Mouse (Mus musculus) heart, embryonic 14.5 days (tissue): ENCODE results near the gene Gss. TPM values are rescaled to one million over a fixed set of nuclear protein-coding genes. Genes with fewer than 3 reads are reported as not detected.

Experiments
- ATAC-seq: fragments of 200-750 bp; cut with Nextera tagmentation; 2 replicates; pipeline ENCODE4 v1.8.0; 2017; ENCODE audit warnings: low read depth, moderate TSS enrichment; ENCODE audit not compliant: insufficient number of reproducible peaks, insufficient read depth, low FRiP score
- H3K27ac ChIP-seq, 2 experiments: fragments of 200-500 bp in 1 of 2; fragments of 300-500 bp in 1 of 2; sonication (generic) in 1 of 2; replicated peaks in 1 of 2; 2 replicates each; pipeline ENCODE4 v1.5.1; 2012 to 2014; ENCODE audit warnings: low read depth in 2 of 2, low read length in 2 of 2, control low read depth in 1 of 2, mild to moderate bottlenecking in 1 of 2, mixed read lengths in 1 of 2; ENCODE audit not compliant: control insufficient read depth in 1 of 2, insufficient read depth in 1 of 2
- H3K27me3 ChIP-seq: fragments of 300-500 bp; sonication (generic); 2 replicates; pipeline ENCODE4 v1.6.1; 2014; ENCODE audit warnings: mild to moderate bottlenecking, low read length, control low read depth; ENCODE audit not compliant: control insufficient read depth, insufficient read depth
- H3K36me3 ChIP-seq: fragments of 300-500 bp; sonication (generic); 2 replicates; pipeline ENCODE4 v1.6.1; 2014; ENCODE audit warnings: mild to moderate bottlenecking, control low read depth, low read length, mixed read lengths; ENCODE audit not compliant: control insufficient read depth, insufficient read depth
- H3K4me1 ChIP-seq, 2 experiments: fragments of 200-500 bp in 1 of 2; fragments of 300-500 bp in 1 of 2; sonication (generic) in 1 of 2; 2 replicates each; pipeline ENCODE4 v1.6.1; 2012 to 2014; ENCODE audit warnings: low read length in 2 of 2, control low read depth in 1 of 2, mixed read lengths in 1 of 2; ENCODE audit not compliant: control insufficient read depth in 2 of 2, insufficient read depth in 2 of 2
- H3K4me2 ChIP-seq: fragments of 300-500 bp; sonication (generic); 2 replicates; pipeline ENCODE4 v1.6.1; 2014; ENCODE audit warnings: mild to moderate bottlenecking, low read length
- H3K4me3 ChIP-seq, 2 experiments: fragments of 200-500 bp in 1 of 2; fragments of 300-500 bp in 1 of 2; sonication (generic) in 1 of 2; 2 replicates each; pipeline ENCODE4 v1.5.1; 2012 to 2014; ENCODE audit warnings: low read length in 2 of 2, mild to moderate bottlenecking in 2 of 2, control low read depth in 1 of 2, low read depth in 1 of 2, moderate library complexity in 1 of 2; ENCODE audit not compliant: control insufficient read depth in 1 of 2, insufficient read depth in 1 of 2
- H3K9ac ChIP-seq: fragments of 300-500 bp; sonication (generic); 2 replicates; pipeline ENCODE4 v1.6.1; 2014; ENCODE audit warnings: mild to moderate bottlenecking, low read length
- H3K9me3 ChIP-seq: fragments of 300-500 bp; sonication (generic); 2 replicates; pipeline ENCODE4 v1.6.1; 2016; ENCODE audit warnings: low read length, control low read depth; ENCODE audit not compliant: control insufficient read depth
- WGBS: fragments of 180-500 bp; shearing (Covaris S2); extraction: QIAGEN DNeasy Blood & Tissue Kit; methylation state at CpG from one replicate; pipeline ENCODE4 v1.1.7; 2014; 5-methylcytosine and 5-hydroxymethylcytosine counted together
- polyA plus RNA-seq: library from polyadenylated mRNA; unstranded; fragments of >200 nt; fragmentation: Nextera tagmentation; extraction: Ambion mirVana; gene quantifications from 2 replicates; pipeline ENCODE4 v1.2.1, GENCODE M21; 2014

Gene Gss
- polyA plus RNA-seq, 1 experiment from 2014 or later, result 22.2 TPM

- 16% methylated on average over 10 of the region's 10 CpGs for WGBS
- H3K36me3 ChIP-seq, result no peaks in the 10 kb centered on the region
- H3K9ac ChIP-seq, result peak overlapping the region; percentile 50
- H3K4me2 ChIP-seq, result peak overlapping the region; percentile 48
- H3K4me3 ChIP-seq, result no peak overlapping the region
- peak; percentile 41 for ATAC-seq
- H3K27ac ChIP-seq, result peak overlapping the region; percentile 88 to 94
- peaks cover 28 to 35% of the 10 kb centered on the region in 2 experiments for H3K4me1 ChIP-seq
- no peaks in the 10 kb centered on the region for H3K9me3 ChIP-seq
- no peaks in the 10 kb centered on the region for H3K27me3 ChIP-seq
Measured at GRCm38 (mm10) chr2:155604560-155605235, 12.1 kb upstream of the Gss start.

- no peak; the same call in 1 of the 2 replicates for ATAC-seq
- Histone ChIP-seq H3K9me3 (no peaks in the 10 kb centered on the region), H3K4me2 (no peak overlapping the region), H3K27me3 (no peaks in the 10 kb centered on the region), H3K4me1 (peaks cover 28 to 35% of the 10 kb centered on the region in 2 experiments), H3K9ac (no peak overlapping the region), H3K4me3 (no peak overlapping the region), H3K36me3 (no peaks in the 10 kb centered on the region), H3K27ac (peak overlapping the region; percentile 88 to 94; a peak in 2 of 4 replicates)
- 44% methylated on average over 3 of the region's 3 CpGs for WGBS
Measured at GRCm38 (mm10) chr2:155603707-155604106, 11.1 kb upstream of the Gss start.

GRCm38 (mm10) chr2:155595516-155595915, 2.9 kb upstream of the Gss start:
- Histone ChIP-seq H3K36me3 (no peaks in the 10 kb centered on the region), H3K4me2 (no peak overlapping the region), H3K4me1 (peaks cover 11 to 15% of the 10 kb centered on the region in 2 experiments; a peak in 2 of 4 replicates), H3K9ac (no peak overlapping the region), H3K27me3 (no peaks in the 10 kb centered on the region; the same call in 1 of the 2 replicates), H3K4me3 (no peak overlapping the region), H3K9me3 (no peaks in the 10 kb centered on the region), H3K27ac (no peak overlapping the region)
- 70% methylated on average over 6 of the region's 6 CpGs for WGBS
- ATAC-seq, result no peak

GRCm38 (mm10) chr2:155592854-155593283, 259 bp upstream of the Gss start:
- Histone ChIP-seq H3K4me1 (peaks cover 11 to 15% of the 10 kb centered on the region in 2 experiments; a peak in 2 of 4 replicates), H3K27me3 (no peaks in the 10 kb centered on the region; the same call in 1 of the 2 replicates), H3K27ac (peak overlapping the region; percentile 24 to 51; a peak in 1 of 4 replicates), H3K4me3 (peak overlapping the region; percentile 59 to 62), H3K4me2 (peak overlapping the region; percentile 77), H3K9ac (peak overlapping the region; percentile 85), H3K36me3 (no peaks in the 10 kb centered on the region), H3K9me3 (no peaks in the 10 kb centered on the region)
- no peak for ATAC-seq
- WGBS, result under 1% methylated on average over 9 of the region's 9 CpGs

GRCm38 (mm10) chr2:155591676-155592075, 934 bp downstream of the Gss start:
- no peak for ATAC-seq
- Histone ChIP-seq H3K27ac (peak overlapping the region; percentile 81 to 90), H3K36me3 (no peaks in the 10 kb centered on the region), H3K4me3 (peak overlapping the region; percentile 59 to 62), H3K4me1 (peaks cover 7 to 10% of the 10 kb centered on the region in 2 experiments; a peak in 2 of 4 replicates), H3K9me3 (no peaks in the 10 kb centered on the region), H3K9ac (peak overlapping the region; percentile 85), H3K4me2 (peak overlapping the region; percentile 77), H3K27me3 (no peaks in the 10 kb centered on the region; the same call in 1 of the 2 replicates)
- WGBS, result 5% methylated on average over 6 of the region's 6 CpGs

GRCm38 (mm10) chr2:155590876-155591275, 1.7 kb downstream of the Gss start:
- no peak for ATAC-seq
- Histone ChIP-seq H3K4me2 (no peak overlapping the region), H3K27me3 (no peaks in the 10 kb centered on the region; the same call in 1 of the 2 replicates), H3K4me3 (no peak overlapping the region), H3K36me3 (no peaks in the 10 kb centered on the region), H3K4me1 (peaks cover 2 to 10% of the 10 kb centered on the region in 2 experiments; a peak in 1 of 4 replicates), H3K9me3 (no peaks in the 10 kb centered on the region), H3K9ac (no peak overlapping the region), H3K27ac (no peak overlapping the region)
- 88% methylated on average over 2 of the region's 2 CpGs for WGBS

- no peak overlapping the region for H3K27ac ChIP-seq
- no peak overlapping the region for H3K4me3 ChIP-seq
- 72% methylated on average over 6 of the region's 6 CpGs for WGBS
- no peaks in the 10 kb centered on the region for H3K36me3 ChIP-seq
- H3K27me3 ChIP-seq, result no peaks in the 10 kb centered on the region
- no peak overlapping the region for H3K4me2 ChIP-seq
- H3K9ac ChIP-seq, result no peak overlapping the region
- ATAC-seq, result no peak
- no peaks in the 10 kb centered on the region for H3K9me3 ChIP-seq
- H3K4me1 ChIP-seq, result peaks cover 2 to 10% of the 10 kb centered on the region in 2 experiments; a peak in 1 of 4 replicates
Measured at GRCm38 (mm10) chr2:155589521-155589920, 3.1 kb downstream of the Gss start.
